In the genomic region with DNA sequence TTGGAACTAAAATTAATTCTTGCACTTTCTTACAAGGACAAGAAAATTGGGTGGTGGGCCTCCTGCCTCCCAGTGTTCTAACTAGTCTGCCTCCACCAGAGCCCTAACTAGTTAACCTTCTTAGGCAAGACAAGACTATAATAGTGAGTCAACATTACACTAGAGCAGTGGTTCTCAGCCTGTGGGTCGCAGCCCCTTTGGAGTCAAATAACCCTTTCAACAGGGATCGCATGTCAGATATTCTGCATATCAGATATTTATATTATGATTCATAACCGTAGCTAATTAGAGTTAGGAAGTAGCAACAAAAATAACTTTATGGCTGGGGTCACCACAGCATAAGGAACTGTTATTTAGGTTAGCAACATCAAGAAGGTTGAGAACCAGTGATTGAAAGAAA, we compare ENCODE assay signal across 27 mouse cellular contexts.
"Had no signal": no experiment of that assay in that cellular context is flagged by ENCODE, and none has a peak within 500 bp of the region (broad histone marks: within the 10 kb centered on the region; RNA-seq: fewer than 3 reads in every experiment).

No protein-coding gene starts in this region.

- H3K9me3 ChIP-seq: heart, embryonic 13.5 days; heart, embryonic 15.5 days; hindbrain, embryonic 10.5 days; limb, embryonic 10.5 days; limb, embryonic 12.5 days; liver, embryonic 13.5 days; liver, embryonic 15.5 days had no signal

- H3K4me2 ChIP-seq: heart, embryonic 11.5 days; heart, embryonic 13.5 days; heart, embryonic 15.5 days; hindbrain, embryonic 12.5 days; hindbrain, embryonic 14.5 days; limb, embryonic 12.5 days; liver, embryonic 11.5 days; liver, embryonic 13.5 days; liver, embryonic 15.5 days had no signal

- H3K4me3 ChIP-seq: gastrocnemius, adult 2 months; heart, adult 2 months; heart, embryonic 13.5 days; heart, embryonic 15.5 days; hindbrain, embryonic 10.5 days; hindbrain, embryonic 12.5 days; layer of hippocampus, adult 2 months; left cerebral cortex, adult 2 months; limb, embryonic 10.5 days; limb, embryonic 12.5 days; liver, embryonic 13.5 days; liver, embryonic 15.5 days had no signal

- ATAC-seq: hindbrain, embryonic 16.5 days; inflammation-experienced regulatory T-cells, adult 6 months; intestine, postnatal 0 days had no signal

- DNase-seq: gastrocnemius, adult 2 months; gastrocnemius, postnatal 10 days; gastrocnemius, postnatal 25 days; heart, adult 2 months; heart, postnatal 4 days; kidney, adult 18-20 months; kidney, adult 8-10 months; kidney, postnatal 10 days; kidney, postnatal 25 days; kidney, postnatal 4 days; liver; liver, embryonic 13.5 days had no signal

- H3K27ac ChIP-seq: gastrocnemius, adult 2 months; heart, adult 2 months; heart, embryonic 13.5 days; heart, embryonic 15.5 days; hindbrain, embryonic 10.5 days; hindbrain, embryonic 12.5 days; hindbrain, embryonic 14.5 days; layer of hippocampus, adult 2 months; left cerebral cortex, adult 2 months; limb, embryonic 10.5 days; limb, embryonic 12.5 days; liver, embryonic 13.5 days; liver, embryonic 15.5 days had no signal

- H3K9ac ChIP-seq: heart, embryonic 13.5 days; heart, embryonic 15.5 days; hindbrain, embryonic 12.5 days; hindbrain, embryonic 14.5 days; limb, embryonic 12.5 days; liver, embryonic 13.5 days; liver, embryonic 15.5 days had no signal

- H3K27me3 ChIP-seq: heart, embryonic 13.5 days; heart, embryonic 15.5 days; hindbrain, embryonic 12.5 days; limb, embryonic 12.5 days; liver, embryonic 13.5 days; liver, embryonic 15.5 days had no signal

- H3K36me3 ChIP-seq: heart, embryonic 13.5 days; heart, embryonic 15.5 days; hindbrain, embryonic 10.5 days; hindbrain, embryonic 12.5 days; limb, embryonic 10.5 days; limb, embryonic 12.5 days; liver, embryonic 13.5 days; liver, embryonic 15.5 days had no signal

- H3K4me1 ChIP-seq: heart, embryonic 15.5 days; limb, embryonic 10.5 days; liver, embryonic 15.5 days had no signal
